Mouse (Mus musculus): ENCODE data around the gene Prr22. TPM values are rescaled to one million over a fixed set of nuclear protein-coding genes. Genes with fewer than 3 reads are reported as not detected.

Prr22 gene
- polyA plus RNA-seq (2015; fragmentation: Nextera tagmentation; extraction: Ambion mirVana): 0.49 and 1.2 TPM in 2 replicates

- no peak for ATAC-seq (ENCODE audit: insufficient number of reproducible peaks, low FRiP score, low TSS enrichment, low read depth)
- Histone ChIP-seq H3K4me2 (replicated peaks) (no peak within 1 kb of the TSS), H3K9me3 (replicated peaks) (no peaks in the 10 kb centered on the region), H3K27me3 (no peaks in the 10 kb centered on the region), H3K9ac (no peak within 1 kb of the TSS), H3K36me3 (peaks cover 43% of the 10 kb centered on the region), H3K27ac (replicated peaks) (no peak within 1 kb of the TSS), H3K4me3 (replicated peaks) (no peak within 1 kb of the TSS), H3K4me1 (peaks cover 8% of the 10 kb centered on the region)
- 91% methylated on average over 5 of the region's 5 CpGs for WGBS
Measured at GRCm38 (mm10) chr17:56769950-56770349, at the start of gene Prr22. Gene Prr22, plus strand, starts transcription at chr17:56770250.

- Histone ChIP-seq H3K27me3 (no peaks in the 10 kb centered on the region), H3K9ac (no peak overlapping the region), H3K4me2 (replicated peaks) (no peak overlapping the region), H3K36me3 (peaks cover 26% of the 10 kb centered on the region; the same call in 1 of the 2 replicates), H3K27ac (replicated peaks) (no peak overlapping the region), H3K4me1 (peaks cover 31% of the 10 kb centered on the region), H3K9me3 (replicated peaks) (no peaks in the 10 kb centered on the region), H3K4me3 (replicated peaks) (no peak overlapping the region)
- WGBS: 90% methylated on average over 5 of the region's 5 CpGs
- no peak for ATAC-seq (ENCODE audit: insufficient number of reproducible peaks, low FRiP score, low TSS enrichment, low read depth)
Measured at GRCm38 (mm10) chr17:56722441-56722840, 47.6 kb upstream of the Prr22 start.

GRCm38 (mm10) chr17:56723419-56724161 lies 46.5 kb upstream of the Prr22 start:
- Histone ChIP-seq H3K27ac (replicated peaks) (no peak overlapping the region), H3K4me3 (replicated peaks) (no peak overlapping the region), H3K4me2 (replicated peaks) (no peak overlapping the region), H3K9me3 (replicated peaks) (no peaks in the 10 kb centered on the region), H3K36me3 (peaks cover 26% of the 10 kb centered on the region; the same call in 1 of the 2 replicates), H3K9ac (no peak overlapping the region), H3K4me1 (peaks cover 35% of the 10 kb centered on the region), H3K27me3 (no peaks in the 10 kb centered on the region)
- WGBS: 81% methylated on average over 11 of the region's 11 CpGs
- no peak for ATAC-seq (ENCODE audit: insufficient number of reproducible peaks, low FRiP score, low TSS enrichment, low read depth)

GRCm38 (mm10) chr17:56727029-56727649 lies 42.9 kb upstream of the Prr22 start:
- no peak for ATAC-seq (ENCODE audit: insufficient number of reproducible peaks, low FRiP score, low TSS enrichment, low read depth)
- Histone ChIP-seq H3K4me1 (peaks cover 33% of the 10 kb centered on the region), H3K36me3 (peaks cover 13% of the 10 kb centered on the region; the same call in 1 of the 2 replicates), H3K27me3 (no peaks in the 10 kb centered on the region), H3K9ac (no peak overlapping the region), H3K9me3 (replicated peaks) (no peaks in the 10 kb centered on the region), H3K27ac (replicated peaks) (peak overlapping the region; percentile 48; the same call in 1 of the 2 replicates), H3K4me2 (replicated peaks) (no peak overlapping the region), H3K4me3 (replicated peaks) (no peak overlapping the region)
- WGBS: 12% methylated on average over 7 of the region's 7 CpGs

GRCm38 (mm10) chr17:56727659-56728058 lies 42.4 kb upstream of the Prr22 start:
- Histone ChIP-seq H3K4me2 (replicated peaks) (0 out of 2 replicates have a peak overlapping the region, but pooled peaks have one; percentile 17), H3K9ac (no peak overlapping the region), H3K27me3 (no peaks in the 10 kb centered on the region), H3K4me3 (replicated peaks) (no peak overlapping the region), H3K9me3 (replicated peaks) (no peaks in the 10 kb centered on the region), H3K4me1 (peaks cover 33% of the 10 kb centered on the region), H3K27ac (replicated peaks) (peak overlapping the region; percentile 48; the same call in 1 of the 2 replicates), H3K36me3 (peaks cover 7% of the 10 kb centered on the region; the same call in 1 of the 2 replicates)
- no peak for ATAC-seq (ENCODE audit: insufficient number of reproducible peaks, low FRiP score, low TSS enrichment, low read depth)
- WGBS: 10% methylated on average over 12 of the region's 12 CpGs

- Histone ChIP-seq H3K27ac (replicated peaks) (no peak overlapping the region), H3K27me3 (no peaks in the 10 kb centered on the region), H3K4me1 (peaks cover 33% of the 10 kb centered on the region), H3K9me3 (replicated peaks) (no peaks in the 10 kb centered on the region), H3K4me2 (replicated peaks) (peak overlapping the region; percentile 17; the same call in 1 of the 2 replicates), H3K36me3 (peaks cover 3% of the 10 kb centered on the region; the same call in 1 of the 2 replicates), H3K9ac (no peak overlapping the region), H3K4me3 (replicated peaks) (no peak overlapping the region)
- 15% methylated on average over 12 of the region's 12 CpGs for WGBS
- ATAC-seq (ENCODE audit: insufficient number of reproducible peaks, low FRiP score, low TSS enrichment, low read depth): 0 out of 2 replicates have a peak, but pooled peaks have one; percentile 20
Measured at GRCm38 (mm10) chr17:56728117-56728516, 41.9 kb upstream of the Prr22 start.

GRCm38 (mm10) chr17:56729151-56729550 lies 40.9 kb upstream of the Prr22 start:
- Histone ChIP-seq H3K4me3 (replicated peaks) (no peak overlapping the region), H3K27ac (replicated peaks) (no peak overlapping the region), H3K4me2 (replicated peaks) (no peak overlapping the region), H3K9ac (no peak overlapping the region), H3K27me3 (no peaks in the 10 kb centered on the region), H3K36me3 (no peaks in the 10 kb centered on the region), H3K4me1 (peaks cover 33% of the 10 kb centered on the region), H3K9me3 (replicated peaks) (no peaks in the 10 kb centered on the region)
- no peak for ATAC-seq (ENCODE audit: insufficient number of reproducible peaks, low FRiP score, low TSS enrichment, low read depth)
- WGBS: 37% methylated on average over 6 of the region's 6 CpGs

GRCm38 (mm10) chr17:56729656-56730055 lies 40.4 kb upstream of the Prr22 start:
- H3K27ac ChIP-seq (replicated peaks): no peak overlapping the region
- H3K4me1 ChIP-seq: peaks cover 33% of the 10 kb centered on the region
- no peak overlapping the region for H3K4me3 ChIP-seq (replicated peaks)
- 63% methylated on average over 2 of the region's 2 CpGs for WGBS
- no peak for ATAC-seq (ENCODE audit: insufficient number of reproducible peaks, low FRiP score, low TSS enrichment, low read depth)
- no peaks in the 10 kb centered on the region for H3K36me3 ChIP-seq
- no peaks in the 10 kb centered on the region for H3K9me3 ChIP-seq (replicated peaks)
- H3K4me2 ChIP-seq (replicated peaks): no peak overlapping the region
- no peak overlapping the region for H3K9ac ChIP-seq
- no peaks in the 10 kb centered on the region for H3K27me3 ChIP-seq

- no peak overlapping the region for H3K4me3 ChIP-seq (replicated peaks)
- no peaks in the 10 kb centered on the region for H3K27me3 ChIP-seq
- no peaks in the 10 kb centered on the region for H3K4me1 ChIP-seq
- H3K4me2 ChIP-seq (replicated peaks): no peak overlapping the region
- H3K9ac ChIP-seq: no peak overlapping the region
- no peaks in the 10 kb centered on the region for H3K9me3 ChIP-seq (replicated peaks)
- WGBS: 41% methylated on average over 8 of the region's 8 CpGs
- no peak overlapping the region for H3K27ac ChIP-seq (replicated peaks)
- no peak for ATAC-seq (ENCODE audit: insufficient number of reproducible peaks, low FRiP score, low TSS enrichment, low read depth)
- no peaks in the 10 kb centered on the region for H3K36me3 ChIP-seq
Measured at GRCm38 (mm10) chr17:56736534-56736933, 33.5 kb upstream of the Prr22 start.

GRCm38 (mm10) chr17:56738221-56738620 lies 31.8 kb upstream of the Prr22 start:
- H3K27me3 ChIP-seq: no peaks in the 10 kb centered on the region
- no peaks in the 10 kb centered on the region for H3K9me3 ChIP-seq (replicated peaks)
- no peak overlapping the region for H3K4me2 ChIP-seq (replicated peaks)
- H3K9ac ChIP-seq: no peak overlapping the region
- no peaks in the 10 kb centered on the region for H3K4me1 ChIP-seq
- H3K4me3 ChIP-seq (replicated peaks): no peak overlapping the region
- WGBS: 79% methylated on average over 10 of the region's 10 CpGs
- no peaks in the 10 kb centered on the region for H3K36me3 ChIP-seq
- no peak for ATAC-seq (ENCODE audit: insufficient number of reproducible peaks, low FRiP score, low TSS enrichment, low read depth)
- no peak overlapping the region for H3K27ac ChIP-seq (replicated peaks)

GRCm38 (mm10) chr17:56740118-56740787 lies 29.8 kb upstream of the Prr22 start:
- 0 out of 2 replicates have a peak, but pooled peaks cover 3% of the 10 kb centered on the region for H3K4me1 ChIP-seq
- H3K4me2 ChIP-seq (replicated peaks): no peak overlapping the region
- no peaks in the 10 kb centered on the region for H3K36me3 ChIP-seq
- H3K4me3 ChIP-seq (replicated peaks): no peak overlapping the region
- 75% methylated on average over 17 of the region's 17 CpGs for WGBS
- H3K27ac ChIP-seq (replicated peaks): no peak overlapping the region
- no peak for ATAC-seq (ENCODE audit: insufficient number of reproducible peaks, low FRiP score, low TSS enrichment, low read depth)
- H3K27me3 ChIP-seq: no peaks in the 10 kb centered on the region
- no peaks in the 10 kb centered on the region for H3K9me3 ChIP-seq (replicated peaks)
- H3K9ac ChIP-seq: no peak overlapping the region

Data from embryonic facial prominence, embryonic 15.5 days (tissue).